Mouse (Mus musculus): Measurements from ENCODE around the gene Gab3. TPM values are rescaled to one million over a fixed set of nuclear protein-coding genes. Genes with fewer than 3 reads are reported as not detected.

Gab3 gene
- polyA plus RNA-seq, 1 experiment: 1.5 TPM

- Histone ChIP-seq H3K4me1 (ENCODE audit: control insufficient read depth, insufficient read depth, low read length) (no peaks in the 10 kb centered on the region), H3K36me3 (ENCODE audit: control insufficient read depth, insufficient read depth, low read length) (no peaks in the 10 kb centered on the region), H3K27ac (ENCODE audit: control insufficient read depth, insufficient read depth, low read depth, low read length) (no peak overlapping the region), H3K4me3 (ENCODE audit: control insufficient read depth, low read depth, low read length) (no peak overlapping the region), H3K27me3 (ENCODE audit: control insufficient read depth, insufficient read depth, low read length) (no peaks in the 10 kb centered on the region)
- TF ChIP-seq POLR2A (IDR thresholded peaks at IDR 0.05; ENCODE audit: control insufficient read depth, low read depth, low read length) (no peak), CTCF (IDR thresholded peaks at IDR 0.05; ENCODE audit: control insufficient read depth, insufficient read depth, insufficient replicate concordance, low read depth, low read length) (no peak)
Observed at GRCm38 (mm10) chrX:75102293-75102692, 17.0 kb upstream of the Gab3 start.

- TF ChIP-seq POLR2A (IDR thresholded peaks at IDR 0.05; ENCODE audit: control insufficient read depth, low read depth, low read length) (no peak), CTCF (IDR thresholded peaks at IDR 0.05; ENCODE audit: control insufficient read depth, insufficient read depth, insufficient replicate concordance, low read depth, low read length) (no peak)
- Histone ChIP-seq H3K36me3 (ENCODE audit: control insufficient read depth, insufficient read depth, low read length) (no peaks in the 10 kb centered on the region), H3K27me3 (ENCODE audit: control insufficient read depth, insufficient read depth, low read length) (no peaks in the 10 kb centered on the region), H3K4me1 (ENCODE audit: control insufficient read depth, insufficient read depth, low read length) (no peaks in the 10 kb centered on the region), H3K27ac (ENCODE audit: control insufficient read depth, insufficient read depth, low read depth, low read length) (no peak overlapping the region), H3K4me3 (ENCODE audit: control insufficient read depth, low read depth, low read length) (no peak overlapping the region)
Observed at GRCm38 (mm10) chrX:75098799-75099198, 13.5 kb upstream of the Gab3 start.

- TF ChIP-seq CTCF (IDR thresholded peaks at IDR 0.05; ENCODE audit: control insufficient read depth, insufficient read depth, insufficient replicate concordance, low read depth, low read length) (no peak), POLR2A (IDR thresholded peaks at IDR 0.05; ENCODE audit: control insufficient read depth, low read depth, low read length) (no peak)
- Histone ChIP-seq H3K27me3 (ENCODE audit: control insufficient read depth, insufficient read depth, low read length) (no peaks in the 10 kb centered on the region), H3K4me3 (ENCODE audit: control insufficient read depth, low read depth, low read length) (peak overlapping the region; percentile 90), H3K27ac (ENCODE audit: control insufficient read depth, insufficient read depth, low read depth, low read length) (peak overlapping the region; percentile 60; the same call in 1 of the 2 replicates), H3K36me3 (ENCODE audit: control insufficient read depth, insufficient read depth, low read length) (no peaks in the 10 kb centered on the region), H3K4me1 (ENCODE audit: control insufficient read depth, insufficient read depth, low read length) (no peaks in the 10 kb centered on the region)
Observed at GRCm38 (mm10) chrX:75096163-75096770, 11.0 kb upstream of the Gab3 start.

GRCm38 (mm10) chrX:75095369-75096162 lies 10.3 kb upstream of the Gab3 start, which contains the start of gene Dkc1:
TSS of gene Dkc1 (plus strand) at chrX:75095854.
- Histone ChIP-seq H3K27me3 (ENCODE audit: control insufficient read depth, insufficient read depth, low read length) (no peaks in the 10 kb centered on the region), H3K27ac (ENCODE audit: control insufficient read depth, insufficient read depth, low read depth, low read length) (peak within 1 kb of the TSS; percentile 60), H3K4me3 (ENCODE audit: control insufficient read depth, low read depth, low read length) (peak within 1 kb of the TSS; percentile 90), H3K4me1 (ENCODE audit: control insufficient read depth, insufficient read depth, low read length) (no peaks in the 10 kb centered on the region), H3K36me3 (ENCODE audit: control insufficient read depth, insufficient read depth, low read length) (no peaks in the 10 kb centered on the region)
- peak; percentile 27; the same call in 1 of the 2 replicates for TF ChIP-seq POLR2A (IDR thresholded peaks at IDR 0.05; ENCODE audit: control insufficient read depth, low read depth, low read length)
- TF ChIP-seq CTCF (IDR thresholded peaks at IDR 0.05; ENCODE audit: control insufficient read depth, insufficient read depth, insufficient replicate concordance, low read depth, low read length): no peak

- no peak for TF ChIP-seq POLR2A (IDR thresholded peaks at IDR 0.05; ENCODE audit: control insufficient read depth, low read depth, low read length)
- no peak for TF ChIP-seq CTCF (IDR thresholded peaks at IDR 0.05; ENCODE audit: control insufficient read depth, insufficient read depth, insufficient replicate concordance, low read depth, low read length)
- no peaks in the 10 kb centered on the region for H3K4me1 ChIP-seq (ENCODE audit: control insufficient read depth, insufficient read depth, low read length)
- H3K27ac ChIP-seq (ENCODE audit: control insufficient read depth, insufficient read depth, low read depth, low read length): no peak overlapping the region
Observed at GRCm38 (mm10) chrX:75085654-75086053, 396 bp upstream of the Gab3 start.

GRCm38 (mm10) chrX:75083982-75084773 lies 1.1 kb downstream of the Gab3 start:
- H3K4me3 ChIP-seq (ENCODE audit: control insufficient read depth, low read depth, low read length): peak overlapping the region; percentile 78
- TF ChIP-seq CTCF (IDR thresholded peaks at IDR 0.05; ENCODE audit: control insufficient read depth, insufficient read depth, insufficient replicate concordance, low read depth, low read length) (no peak), POLR2A (IDR thresholded peaks at IDR 0.05; ENCODE audit: control insufficient read depth, low read depth, low read length) (no peak)
- H3K4me1 ChIP-seq (ENCODE audit: control insufficient read depth, insufficient read depth, low read length): no peaks in the 10 kb centered on the region
- H3K36me3 ChIP-seq (ENCODE audit: control insufficient read depth, insufficient read depth, low read length): no peaks in the 10 kb centered on the region
- H3K27me3 ChIP-seq (ENCODE audit: control insufficient read depth, insufficient read depth, low read length): no peaks in the 10 kb centered on the region
- no peak overlapping the region for H3K27ac ChIP-seq (ENCODE audit: control insufficient read depth, insufficient read depth, low read depth, low read length)

More at GRCm38 (mm10) chrX:75085654-75086053, 396 bp upstream of the Gab3 start:
- no peaks in the 10 kb centered on the region for H3K36me3 ChIP-seq (ENCODE audit: control insufficient read depth, insufficient read depth, low read length)
- no peak overlapping the region for H3K4me3 ChIP-seq (ENCODE audit: control insufficient read depth, low read depth, low read length)
- H3K27me3 ChIP-seq (ENCODE audit: control insufficient read depth, insufficient read depth, low read length): no peaks in the 10 kb centered on the region

GRCm38 (mm10) chrX:75082351-75082750 lies 2.9 kb downstream of the Gab3 start:
- TF ChIP-seq CTCF (IDR thresholded peaks at IDR 0.05; ENCODE audit: control insufficient read depth, insufficient read depth, insufficient replicate concordance, low read depth, low read length) (no peak), POLR2A (IDR thresholded peaks at IDR 0.05; ENCODE audit: control insufficient read depth, low read depth, low read length) (no peak)
- Histone ChIP-seq H3K36me3 (ENCODE audit: control insufficient read depth, insufficient read depth, low read length) (no peaks in the 10 kb centered on the region), H3K4me3 (ENCODE audit: control insufficient read depth, low read depth, low read length) (no peak overlapping the region), H3K27ac (ENCODE audit: control insufficient read depth, insufficient read depth, low read depth, low read length) (no peak overlapping the region), H3K27me3 (ENCODE audit: control insufficient read depth, insufficient read depth, low read length) (no peaks in the 10 kb centered on the region), H3K4me1 (ENCODE audit: control insufficient read depth, insufficient read depth, low read length) (no peaks in the 10 kb centered on the region)
